Mouse (Mus musculus) megakaryocyte, embryonic 14.5 days (primary cell): ENCODE measurements around the gene Cnih3. TPM values are rescaled to one million over a fixed set of nuclear protein-coding genes. Genes with fewer than 3 reads are reported as not detected.

ENCODE experiments used
- H3K27me3 ChIP-seq: replicated peaks from 2 replicates; pipeline ENCODE3; 2012; ENCODE audit warnings: inconsistent platforms
- H3K36me3 ChIP-seq: replicated peaks from 2 replicates; pipeline ENCODE3; 2012; ENCODE audit warnings: low read length, inconsistent platforms, mixed read lengths
- H3K4me1 ChIP-seq: 2 replicates; pipeline ENCODE4 v1.6.1; 2012; ENCODE audit warnings: inconsistent platforms
- H3K4me3 ChIP-seq: replicated peaks from 2 replicates; pipeline ENCODE3; 2012; ENCODE audit warnings: moderate library complexity, mild to moderate bottlenecking, inconsistent platforms
- H3K9me3 ChIP-seq: 2 replicates; pipeline ENCODE4 v1.6.1; 2012; ENCODE audit warnings: inconsistent platforms
- FLI1 ChIP-seq: IDR thresholded peaks from 2 replicates; pipeline ENCODE4 v1.6.1; 2012; ENCODE audit warnings: low read length, inconsistent platforms, mixed read lengths
- GATA1 ChIP-seq: IDR thresholded peaks from 3 replicates; pipeline ENCODE4 v1.6.1; 2012; ENCODE audit warnings: mixed read lengths, low read length, inconsistent platforms, borderline replicate concordance
- polyA plus RNA-seq: library from polyadenylated mRNA; stranded (reverse); fragments of >175 nt; gene quantifications from 2 replicates; pipeline ENCODE4 v1.2.3, GENCODE M21; 2012; ENCODE audit warnings: low replicate concordance; ENCODE audit not compliant: insufficient read depth

Cnih3 gene
- polyA plus RNA-seq, 1 experiment = not detected

GRCm38 (mm10) chr1:181503471-181503870 is 151.0 kb downstream of the Cnih3 start:
- Histone ChIP-seq H3K4me3 (no peak overlapping the region), H3K4me1 (peaks cover 6% of the 10 kb centered on the region), H3K36me3 (no peaks in the 10 kb centered on the region), H3K27me3 (peaks cover 15% of the 10 kb centered on the region), H3K9me3 (no peaks in the 10 kb centered on the region)
- TF ChIP-seq FLI1 (no peak), GATA1 (no peak)

GRCm38 (mm10) chr1:181505367-181505766 is 152.9 kb downstream of the Cnih3 start:
- H3K4me3 ChIP-seq = no peak overlapping the region
- H3K36me3 ChIP-seq = no peaks in the 10 kb centered on the region
- TF ChIP-seq GATA1 (no peak), FLI1 (no peak)
- peaks cover 23% of the 10 kb centered on the region for H3K27me3 ChIP-seq
- H3K4me1 ChIP-seq = peaks cover 6% of the 10 kb centered on the region
- no peaks in the 10 kb centered on the region for H3K9me3 ChIP-seq

Other genes starting within 250 kb of the Cnih3 start
- gene Nvl, start 208.4 kb upstream of the Cnih3 start, polyA plus RNA-seq = 2.5 and 4.2 TPM in 2 replicates
- 2.6 and 17.4 TPM in 2 replicates for gene Cnih4, start 207.9 kb upstream of the Cnih3 start, polyA plus RNA-seq
- gene Wdr26, start 140.6 kb upstream of the Cnih3 start, polyA plus RNA-seq = 11.4 and 14.3 TPM in 2 replicates
- not detected in 2 replicates for gene Ccdc121, start 158.8 kb downstream of the Cnih3 start, polyA plus RNA-seq
- gene Dnah14, start 223.9 kb downstream of the Cnih3 start, polyA plus RNA-seq = not detected in 2 replicates